Mouse (Mus musculus): ENCODE data around the gene Tmem165.

Gene Tmem165

DNA sequence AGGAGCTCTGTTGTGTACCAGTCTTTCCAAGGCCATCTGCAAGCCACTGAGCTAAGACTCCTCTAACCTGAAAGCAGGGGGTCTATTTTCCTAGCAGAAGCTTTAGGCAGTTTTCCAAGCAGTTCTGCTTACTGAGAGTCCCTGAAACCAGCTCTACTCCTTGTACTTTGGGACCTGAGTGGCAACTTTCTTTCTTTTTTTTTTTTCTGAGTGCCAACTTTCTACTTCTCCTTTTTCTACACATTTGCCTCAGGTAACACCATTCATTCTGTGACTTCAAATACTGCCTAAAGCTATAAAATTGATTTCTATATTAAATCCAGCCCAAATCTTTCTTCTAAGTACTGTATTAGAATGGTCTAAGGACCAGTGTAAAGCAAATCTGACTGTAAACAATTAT lies 62.9 kb downstream of the Tmem165 start:
- DNase-seq = no peak

DNA sequence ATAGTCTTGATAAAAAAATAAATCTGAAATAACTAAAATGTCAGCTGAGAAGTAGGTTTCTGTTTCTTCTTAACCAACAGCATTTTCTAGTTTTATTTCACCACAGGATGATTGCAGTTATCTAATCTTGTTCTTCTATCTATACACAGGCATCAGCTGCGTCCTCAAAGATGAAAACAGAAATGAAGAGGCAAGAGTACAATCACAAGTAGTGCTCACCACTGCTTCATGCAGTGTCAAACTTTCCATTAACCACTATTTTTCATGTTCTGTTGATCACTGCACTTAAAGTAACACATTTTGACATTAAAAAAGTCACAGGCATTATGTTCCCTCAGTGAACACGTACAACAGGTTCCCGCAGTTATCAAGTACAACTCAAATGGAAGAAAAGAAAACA lies 67.3 kb downstream of the Tmem165 start:
- no peak for DNase-seq

Measured in thymus, adult 18-20 months (tissue).